Mouse (Mus musculus): ENCODE measurements around the gene Dusp8.
A peak's percentile ranks its signal among the peaks of the same experiment; 100 is the strongest.
"Not testable (repeated sequence)": the region's sequence is repeated elsewhere in the genome, so short reads cannot be mapped to it uniquely, and the experiment has no call there.

The Dusp8 gene

DNA sequence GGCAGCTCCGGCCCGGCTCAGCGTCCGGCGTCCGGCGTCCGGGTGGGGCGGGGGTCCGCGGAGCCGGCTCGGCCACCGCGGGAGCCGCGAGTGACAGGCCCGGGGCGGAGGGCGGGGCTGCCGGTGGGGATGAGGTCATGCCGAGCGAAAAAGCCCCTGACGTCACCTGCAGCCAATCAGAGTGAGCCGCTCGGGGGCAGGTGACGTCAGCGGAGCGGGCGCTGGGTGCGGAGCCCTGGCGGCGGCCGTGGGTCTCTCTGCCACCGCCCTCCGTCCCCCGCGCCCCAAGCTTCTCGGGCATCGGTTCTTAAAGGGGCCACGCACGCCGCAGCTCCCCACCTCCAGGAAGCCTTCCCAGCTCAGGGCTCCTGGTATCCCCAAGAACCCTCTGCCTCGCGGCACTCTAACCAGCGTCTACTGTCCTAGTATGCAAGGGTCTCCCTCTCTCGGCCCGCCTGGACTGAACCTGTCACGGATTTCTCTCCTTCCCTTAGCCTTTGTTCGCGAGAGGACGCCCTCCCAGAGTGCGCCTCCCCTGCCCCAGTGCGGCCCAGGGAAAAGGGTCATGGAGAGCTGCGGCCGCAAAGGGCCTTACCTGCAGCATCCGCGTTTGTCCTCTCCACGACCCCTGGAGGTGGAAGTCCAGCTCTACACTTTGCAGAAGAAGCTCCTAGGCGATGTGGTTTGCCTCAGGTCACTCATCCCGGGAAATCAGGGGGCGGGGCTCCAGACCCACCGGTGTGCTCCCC, at the start of gene Dusp8:
Gene Dusp8 (minus strand): TSS at position 661 of the 749 bp plus-strand sequence.
- ATAC-seq (ENCODE audit: insufficient number of reproducible peaks, low FRiP score, low TSS enrichment): peak; percentile 79

- no peak for ATAC-seq (ENCODE audit: insufficient number of reproducible peaks, low FRiP score, low TSS enrichment)
Measured at GRCm38 (mm10) chr7:142144507-142144906, 48.9 kb upstream of the Dusp8 start, which contains the start of gene Gm45337. Gene Gm45337, minus strand, starts transcription at chr7:142144607.

- not testable (repeated sequence) for ATAC-seq (ENCODE audit: insufficient number of reproducible peaks, low FRiP score, low TSS enrichment)
Measured at GRCm38 (mm10) chr7:142143506-142144010, 47.9 kb upstream of the Dusp8 start.

- ATAC-seq (ENCODE audit: insufficient number of reproducible peaks, low FRiP score, low TSS enrichment): no peak
Measured at GRCm38 (mm10) chr7:142140696-142141095, 45.1 kb upstream of the Dusp8 start.

- ATAC-seq (ENCODE audit: insufficient number of reproducible peaks, low FRiP score, low TSS enrichment): not testable (repeated sequence)
Measured at GRCm38 (mm10) chr7:142135934-142136333, 40.3 kb upstream of the Dusp8 start, which contains the start of gene Gm39115. Gene Gm39115, minus strand, starts transcription at chr7:142136034.

GRCm38 (mm10) chr7:142134206-142134995, 38.8 kb upstream of the Dusp8 start:
- ATAC-seq (ENCODE audit: insufficient number of reproducible peaks, low FRiP score, low TSS enrichment): no peak

GRCm38 (mm10) chr7:142128843-142129242, 33.2 kb upstream of the Dusp8 start:
- ATAC-seq (ENCODE audit: insufficient number of reproducible peaks, low FRiP score, low TSS enrichment): no peak

- not testable (repeated sequence) for ATAC-seq (ENCODE audit: insufficient number of reproducible peaks, low FRiP score, low TSS enrichment)
Measured at GRCm38 (mm10) chr7:142120629-142121028, 25.0 kb upstream of the Dusp8 start, which contains the start of gene Gm45618. Gene Gm45618, minus strand, starts transcription at chr7:142120729.

GRCm38 (mm10) chr7:142119632-142120031, 24.0 kb upstream of the Dusp8 start:
- ATAC-seq (ENCODE audit: insufficient number of reproducible peaks, low FRiP score, low TSS enrichment): no peak

DNA sequence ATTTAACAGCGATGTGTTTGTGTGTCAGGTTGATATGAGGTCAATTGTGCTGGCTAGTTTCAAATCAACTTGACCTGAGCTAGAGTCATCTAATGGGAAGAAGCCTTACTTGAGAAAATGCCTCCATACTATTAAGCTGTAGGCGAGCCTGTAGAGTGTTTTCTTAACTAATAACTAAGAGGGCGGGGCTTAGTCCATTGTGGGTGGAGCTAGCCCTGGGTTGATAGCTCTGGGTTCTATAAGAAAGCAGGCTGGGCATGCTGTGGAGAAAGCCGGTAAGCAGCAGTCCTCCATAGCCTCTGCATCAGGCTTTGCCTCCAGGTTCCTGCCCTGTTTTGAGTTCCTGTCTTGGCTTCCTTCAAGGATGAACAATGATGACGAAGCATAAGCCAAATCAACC, 9.1 kb upstream of the Dusp8 start:
- ATAC-seq (ENCODE audit: insufficient number of reproducible peaks, low FRiP score, low TSS enrichment): no peak

DNA sequence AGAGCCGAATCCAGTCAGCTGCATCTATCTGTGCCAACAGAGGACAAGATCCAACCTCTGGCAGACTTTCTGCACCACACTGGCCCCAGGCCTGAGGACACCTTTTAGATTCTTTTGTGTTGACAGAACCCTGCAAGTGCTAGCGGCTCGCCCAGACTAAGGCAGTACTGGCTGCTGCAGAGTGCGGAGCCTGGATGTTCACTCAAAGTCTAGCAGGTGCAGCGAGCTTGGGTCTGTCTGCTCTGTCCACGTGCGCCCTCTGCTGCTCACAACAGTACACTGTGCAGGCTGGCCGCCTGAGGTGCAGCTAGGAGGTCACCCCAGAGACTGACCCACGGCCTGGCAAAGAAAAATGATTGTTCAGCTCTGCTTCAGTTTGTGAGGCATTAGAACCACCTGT, 2.1 kb upstream of the Dusp8 start:
- ATAC-seq (ENCODE audit: insufficient number of reproducible peaks, low FRiP score, low TSS enrichment): peak; percentile 64

DNA sequence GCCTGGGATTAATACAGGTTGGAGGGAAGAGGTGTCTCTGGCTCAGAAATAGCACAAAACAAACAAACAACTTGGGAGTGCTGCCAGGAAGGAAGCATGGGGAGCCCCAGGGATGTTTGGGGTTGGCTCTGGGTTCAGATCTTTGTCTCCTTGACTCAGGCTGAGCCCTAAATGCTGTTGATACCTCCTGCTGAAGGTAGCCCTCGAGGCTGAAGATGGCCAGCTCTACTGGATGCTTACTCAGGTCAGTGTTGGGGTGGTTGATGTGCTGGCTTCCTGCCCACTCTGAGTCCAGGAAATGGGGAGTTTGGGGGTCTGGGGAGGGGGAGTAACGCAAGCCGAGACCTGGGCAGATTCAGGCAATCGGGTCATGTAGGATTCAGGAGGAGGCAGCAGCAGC, 1.1 kb upstream of the Dusp8 start:
- no peak for ATAC-seq (ENCODE audit: insufficient number of reproducible peaks, low FRiP score, low TSS enrichment)

- ATAC-seq (ENCODE audit: insufficient number of reproducible peaks, low FRiP score, low TSS enrichment): no peak; the same call in 1 of the 2 replicates
Measured at GRCm38 (mm10) chr7:142094301-142095143, 1.1 kb downstream of the Dusp8 start.

DNA sequence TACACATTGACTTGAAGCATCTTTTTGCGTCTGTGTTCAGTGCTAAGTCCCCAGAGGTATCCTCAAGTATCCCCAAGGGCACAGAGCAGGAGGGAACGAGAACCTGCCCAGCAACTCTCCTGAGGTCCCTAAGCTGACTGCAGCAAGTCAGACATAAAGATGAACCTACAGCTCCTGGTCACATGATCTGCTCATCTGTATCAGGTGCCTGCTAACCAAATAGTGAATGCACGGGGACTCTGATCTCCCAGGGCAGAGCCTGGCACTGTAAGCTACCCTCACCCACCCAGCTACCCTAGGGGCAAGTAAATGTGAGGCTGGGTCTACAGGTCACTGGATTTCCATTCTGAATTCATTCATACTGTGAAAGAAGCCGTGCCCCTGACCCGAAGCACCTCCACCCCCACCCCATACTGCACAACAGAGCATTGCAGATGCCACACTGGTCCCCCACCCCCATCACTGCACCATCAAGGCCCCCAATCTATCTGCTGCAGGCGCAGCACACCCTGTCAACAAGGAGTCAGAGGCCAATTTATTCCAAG, 1.9 kb downstream of the Dusp8 start:
- no peak for ATAC-seq (ENCODE audit: insufficient number of reproducible peaks, low FRiP score, low TSS enrichment)

DNA sequence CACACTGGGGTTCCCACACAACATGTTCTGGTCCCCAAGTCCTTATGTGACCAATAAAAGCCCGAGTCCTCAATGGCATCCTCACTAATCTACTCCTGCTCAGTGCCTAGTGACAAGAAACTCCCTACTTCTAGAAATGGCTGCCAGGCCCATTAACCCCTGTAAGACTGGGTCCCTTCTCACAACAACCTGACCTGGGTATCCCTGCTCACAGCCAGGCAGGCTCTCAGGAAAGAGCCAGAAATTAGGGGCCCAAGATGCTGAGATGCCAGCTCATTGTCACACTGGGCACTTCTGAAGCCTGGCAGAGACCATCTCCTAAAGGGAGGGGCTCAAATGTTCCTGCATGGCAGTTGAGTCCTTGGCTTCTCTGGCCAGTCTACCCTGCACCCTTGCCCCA, 2.7 kb downstream of the Dusp8 start:
- ATAC-seq (ENCODE audit: insufficient number of reproducible peaks, low FRiP score, low TSS enrichment): no peak

DNA sequence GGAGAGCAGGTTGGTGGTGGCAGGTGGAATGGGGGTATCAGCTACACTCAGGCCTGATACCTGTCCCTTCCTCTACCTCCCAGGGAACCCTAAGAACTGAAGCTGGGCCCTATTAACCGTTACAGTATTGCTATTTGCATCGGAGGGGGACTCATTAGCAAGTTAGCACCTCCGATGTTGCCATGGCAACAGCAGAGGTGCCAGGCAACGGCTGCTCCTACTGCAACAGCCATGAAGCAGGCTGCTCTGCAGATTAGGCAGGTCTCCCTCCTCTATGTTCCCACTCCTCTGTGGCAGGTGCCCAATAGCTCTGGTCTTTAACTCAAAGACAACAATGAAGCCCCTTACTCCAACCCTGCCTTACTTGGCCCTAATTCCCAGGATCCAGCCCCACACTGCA, 3.8 kb downstream of the Dusp8 start:
- ATAC-seq (ENCODE audit: insufficient number of reproducible peaks, low FRiP score, low TSS enrichment): no peak

GRCm38 (mm10) chr7:142089648-142090447, 5.8 kb downstream of the Dusp8 start:
- ATAC-seq (ENCODE audit: insufficient number of reproducible peaks, low FRiP score, low TSS enrichment): no peak

DNA sequence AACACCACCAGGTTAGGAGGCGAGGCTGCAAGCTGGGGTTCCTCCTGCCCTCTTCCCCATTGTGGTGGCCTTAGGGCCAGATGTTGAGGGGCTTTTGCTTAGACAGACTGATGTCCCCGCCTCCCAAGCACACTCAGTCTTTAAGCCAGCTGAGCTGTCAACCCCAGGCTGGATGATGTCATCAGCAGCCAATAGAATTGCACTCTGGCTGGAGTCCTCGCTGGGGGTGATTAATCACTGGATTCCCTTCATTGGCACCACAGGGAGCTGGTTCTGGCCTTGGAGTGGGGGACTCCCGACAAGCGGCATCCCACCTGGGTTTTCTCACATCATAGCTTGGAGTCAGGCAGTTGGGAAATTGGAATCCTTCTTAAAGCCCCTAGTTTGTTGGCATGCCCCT, 6.8 kb downstream of the Dusp8 start:
- no peak for ATAC-seq (ENCODE audit: insufficient number of reproducible peaks, low FRiP score, low TSS enrichment)

- ATAC-seq (ENCODE audit: insufficient number of reproducible peaks, low FRiP score, low TSS enrichment): no peak
Measured at GRCm38 (mm10) chr7:142087069-142087652, 8.5 kb downstream of the Dusp8 start.

Data from cerebellum, adult (tissue).